Mouse (Mus musculus): ENCODE measurements around the gene Sipa1l3. TPM values are rescaled to one million over a fixed set of nuclear protein-coding genes. Genes with fewer than 3 reads are reported as not detected.

The Sipa1l3 gene
- polyA plus RNA-seq, 1 experiment, result 30.3 TPM

GRCm38 (mm10) chr7:29342489-29343092 lies 175.8 kb downstream of the Sipa1l3 start:
- Histone ChIP-seq H3K27me3 (ENCODE audit: control insufficient read depth, insufficient read depth, low read length) (no peaks in the 10 kb centered on the region), H3K27ac (ENCODE audit: insufficient read depth, low read length) (no peak overlapping the region), H3K36me3 (ENCODE audit: control insufficient read depth, insufficient read depth, low read length) (no peaks in the 10 kb centered on the region; the same call in 1 of the 2 replicates), H3K4me1 (ENCODE audit: control insufficient read depth, insufficient read depth, insufficient read length) (no peaks in the 10 kb centered on the region), H3K4me3 (ENCODE audit: extremely low read depth, insufficient read depth, insufficient read length) (no peak overlapping the region)
- no peak for DNase-seq (ENCODE audit: low read depth in 1 of 2, low spot score in 2 of 2)
- 63% methylated on average over 8 of the region's 8 CpGs for WGBS
- no peak for TF ChIP-seq POLR2A (IDR thresholded peaks at IDR 0.05; ENCODE audit: low read depth, low read length)
- TF ChIP-seq CTCF (IDR thresholded peaks at IDR 0.05; ENCODE audit: extremely low read depth, insufficient read depth, insufficient read length, insufficient replicate concordance), result no peak

DNA sequence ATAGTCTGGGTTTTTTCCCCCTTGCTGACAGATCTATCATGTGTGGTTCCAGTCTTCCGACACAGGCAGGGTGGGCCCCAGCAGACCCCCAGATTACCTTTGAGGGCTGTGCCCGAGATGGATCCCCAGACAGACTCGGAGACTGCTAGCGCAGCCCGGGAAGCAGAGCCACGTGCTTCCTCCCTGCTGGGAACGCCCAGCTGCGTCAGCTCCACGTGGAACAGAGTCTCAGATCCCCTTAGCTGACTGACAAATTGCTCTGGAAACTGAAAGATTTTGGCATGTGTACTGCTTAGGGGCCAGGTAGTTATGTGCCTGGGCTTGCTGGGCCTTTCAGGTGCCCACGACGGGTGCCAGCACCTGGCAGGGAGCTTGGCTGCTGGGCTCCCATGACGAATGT lies 176.7 kb downstream of the Sipa1l3 start:
- DNase-seq (ENCODE audit: low read depth in 1 of 2, low spot score in 2 of 2), result no peak
- H3K36me3 ChIP-seq (ENCODE audit: control insufficient read depth, insufficient read depth, low read length), result no peaks in the 10 kb centered on the region; the same call in 1 of the 2 replicates
- WGBS, result 85% methylated on average over 12 of the region's 12 CpGs
- no peaks in the 10 kb centered on the region for H3K4me1 ChIP-seq (ENCODE audit: control insufficient read depth, insufficient read depth, insufficient read length)
- no peaks in the 10 kb centered on the region for H3K27me3 ChIP-seq (ENCODE audit: control insufficient read depth, insufficient read depth, low read length)
- H3K4me3 ChIP-seq (ENCODE audit: extremely low read depth, insufficient read depth, insufficient read length), result no peak overlapping the region
- TF ChIP-seq POLR2A (IDR thresholded peaks at IDR 0.05; ENCODE audit: low read depth, low read length), result no peak
- TF ChIP-seq CTCF (IDR thresholded peaks at IDR 0.05; ENCODE audit: extremely low read depth, insufficient read depth, insufficient read length, insufficient replicate concordance), result no peak
- no peak overlapping the region for H3K27ac ChIP-seq (ENCODE audit: insufficient read depth, low read length)

- TF ChIP-seq CTCF (IDR thresholded peaks at IDR 0.05; ENCODE audit: extremely low read depth, insufficient read depth, insufficient read length, insufficient replicate concordance), result no peak
- TF ChIP-seq POLR2A (IDR thresholded peaks at IDR 0.05; ENCODE audit: low read depth, low read length), result no peak
- Histone ChIP-seq H3K4me1 (ENCODE audit: control insufficient read depth, insufficient read depth, insufficient read length) (no peaks in the 10 kb centered on the region), H3K36me3 (ENCODE audit: control insufficient read depth, insufficient read depth, low read length) (no peaks in the 10 kb centered on the region; the same call in 1 of the 2 replicates)
These were observed 177.6 kb downstream of the Sipa1l3 start for GRCm38 (mm10) chr7:29340838-29341237.

DNA sequence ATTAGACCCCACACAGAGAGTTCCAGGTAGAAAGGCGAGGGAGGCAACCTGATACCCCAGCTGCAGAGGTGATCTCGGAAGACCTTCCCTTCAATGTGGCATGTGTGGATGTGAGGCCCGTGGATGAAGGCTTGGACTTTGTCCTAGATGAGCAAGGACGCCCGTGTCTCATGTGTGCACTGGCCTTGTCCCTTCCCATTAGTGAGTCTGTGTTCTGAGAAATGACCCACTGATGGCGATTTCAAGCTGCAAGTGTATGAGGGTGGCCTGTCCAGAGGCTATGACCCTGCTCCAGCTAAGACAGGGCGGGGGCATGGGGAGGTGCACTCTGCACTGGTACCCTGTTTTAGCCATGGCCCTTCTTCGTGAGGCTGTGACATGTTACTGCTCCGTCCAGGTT lies 178.2 kb downstream of the Sipa1l3 start:
- Histone ChIP-seq H3K4me3 (ENCODE audit: extremely low read depth, insufficient read depth, insufficient read length) (no peak overlapping the region), H3K36me3 (ENCODE audit: control insufficient read depth, insufficient read depth, low read length) (no peaks in the 10 kb centered on the region; the same call in 1 of the 2 replicates), H3K27me3 (ENCODE audit: control insufficient read depth, insufficient read depth, low read length) (no peaks in the 10 kb centered on the region), H3K4me1 (ENCODE audit: control insufficient read depth, insufficient read depth, insufficient read length) (no peaks in the 10 kb centered on the region), H3K27ac (ENCODE audit: insufficient read depth, low read length) (no peak overlapping the region)
- TF ChIP-seq CTCF (IDR thresholded peaks at IDR 0.05; ENCODE audit: extremely low read depth, insufficient read depth, insufficient read length, insufficient replicate concordance) (no peak), POLR2A (IDR thresholded peaks at IDR 0.05; ENCODE audit: low read depth, low read length) (no peak)
- 90% methylated on average over 9 of the region's 9 CpGs for WGBS
- no peak for DNase-seq (ENCODE audit: low read depth in 1 of 2, low spot score in 2 of 2)

More at GRCm38 (mm10) chr7:29340838-29341237, 177.6 kb downstream of the Sipa1l3 start:
- H3K27ac ChIP-seq (ENCODE audit: insufficient read depth, low read length), result no peak overlapping the region
- H3K27me3 ChIP-seq (ENCODE audit: control insufficient read depth, insufficient read depth, low read length), result no peaks in the 10 kb centered on the region
- no peak overlapping the region for H3K4me3 ChIP-seq (ENCODE audit: extremely low read depth, insufficient read depth, insufficient read length)
- WGBS, result 88% methylated on average over 8 of the region's 8 CpGs
- DNase-seq (ENCODE audit: low read depth in 1 of 2, low spot score in 2 of 2), result no peak

DNA sequence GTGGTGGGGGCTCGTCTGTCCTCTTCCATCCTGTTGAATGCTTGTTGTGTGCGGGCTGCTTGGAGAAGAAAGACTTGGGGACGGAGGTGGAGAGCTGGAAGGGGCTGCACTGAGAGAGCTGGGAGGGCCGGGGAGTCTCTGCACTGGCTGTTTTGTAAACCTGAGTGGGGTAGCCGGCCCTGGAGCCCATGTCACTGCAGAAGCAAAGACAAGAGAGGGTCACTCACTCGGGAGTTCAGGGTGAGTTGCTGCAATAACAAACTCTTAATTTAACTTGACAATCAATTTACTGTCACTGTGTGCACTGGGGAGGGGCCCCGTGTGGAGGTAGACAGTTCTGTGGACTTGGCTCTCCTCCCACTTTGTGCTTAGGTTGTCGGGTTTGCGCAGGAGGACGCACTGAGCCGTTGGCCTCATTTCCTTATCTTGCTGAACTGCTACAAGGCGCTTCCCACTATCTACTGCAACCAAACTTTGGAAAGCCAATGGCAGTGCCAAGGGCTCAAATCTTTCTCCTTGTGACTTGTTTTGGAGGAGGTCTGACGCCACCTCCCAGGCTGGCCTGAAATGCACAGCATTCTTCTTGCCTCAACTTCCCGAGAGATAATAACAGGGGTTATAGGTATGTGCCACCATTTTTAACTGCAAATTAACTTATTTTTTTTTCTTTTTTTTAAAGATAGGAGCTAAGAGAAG lies 179.3 kb downstream of the Sipa1l3 start:
- no peak for DNase-seq (ENCODE audit: low read depth in 1 of 2, low spot score in 2 of 2)

DNA sequence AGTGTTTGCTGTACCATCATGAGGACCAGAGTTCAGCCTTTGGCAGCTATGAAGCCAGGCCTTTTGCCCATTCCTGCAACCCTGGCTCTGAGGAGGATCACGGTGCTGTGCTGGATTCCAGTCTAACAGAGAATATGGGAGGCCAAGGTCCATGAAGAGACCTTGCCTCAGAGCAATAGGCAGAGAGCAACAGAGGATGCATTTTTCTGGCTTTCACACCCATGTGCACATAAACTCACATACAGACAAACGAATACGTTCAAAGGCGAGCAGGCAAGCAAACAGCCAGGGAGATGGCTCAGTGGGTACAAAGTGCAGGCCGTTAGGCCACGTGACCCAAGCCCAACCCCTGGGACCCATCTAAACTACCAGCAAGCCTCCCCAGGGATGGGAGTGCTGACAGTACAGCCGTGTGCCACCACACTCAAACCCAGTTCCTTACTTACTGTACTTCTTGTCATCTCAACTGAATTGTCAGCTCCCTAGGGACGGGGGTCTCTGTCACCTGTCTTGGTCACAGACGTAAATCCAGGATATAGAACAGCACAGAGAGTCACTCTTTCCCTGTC lies 180.0 kb downstream of the Sipa1l3 start:
- Histone ChIP-seq H3K36me3 (ENCODE audit: control insufficient read depth, insufficient read depth, low read length) (no peaks in the 10 kb centered on the region; the same call in 1 of the 2 replicates), H3K27me3 (ENCODE audit: control insufficient read depth, insufficient read depth, low read length) (no peaks in the 10 kb centered on the region), H3K4me1 (ENCODE audit: control insufficient read depth, insufficient read depth, insufficient read length) (no peaks in the 10 kb centered on the region), H3K27ac (ENCODE audit: insufficient read depth, low read length) (no peak overlapping the region), H3K4me3 (ENCODE audit: extremely low read depth, insufficient read depth, insufficient read length) (no peak overlapping the region)
- TF ChIP-seq POLR2A (IDR thresholded peaks at IDR 0.05; ENCODE audit: low read depth, low read length), result no peak
- TF ChIP-seq CTCF (IDR thresholded peaks at IDR 0.05; ENCODE audit: extremely low read depth, insufficient read depth, insufficient read length, insufficient replicate concordance), result no peak
- WGBS, result 40% methylated on average over 9 of the region's 9 CpGs
- DNase-seq (ENCODE audit: low read depth in 1 of 2, low spot score in 2 of 2), result no peak

More for the DNA sequence above, 179.3 kb downstream of the Sipa1l3 start:
- WGBS, result 53% methylated on average over 14 of the region's 14 CpGs
- H3K27ac ChIP-seq (ENCODE audit: insufficient read depth, low read length), result no peak overlapping the region
- no peak overlapping the region for H3K4me3 ChIP-seq (ENCODE audit: extremely low read depth, insufficient read depth, insufficient read length)
- no peak for TF ChIP-seq CTCF (IDR thresholded peaks at IDR 0.05; ENCODE audit: extremely low read depth, insufficient read depth, insufficient read length, insufficient replicate concordance)
- TF ChIP-seq POLR2A (IDR thresholded peaks at IDR 0.05; ENCODE audit: low read depth, low read length), result no peak
- H3K4me1 ChIP-seq (ENCODE audit: control insufficient read depth, insufficient read depth, insufficient read length), result no peaks in the 10 kb centered on the region
- no peaks in the 10 kb centered on the region; the same call in 1 of the 2 replicates for H3K36me3 ChIP-seq (ENCODE audit: control insufficient read depth, insufficient read depth, low read length)
- H3K27me3 ChIP-seq (ENCODE audit: control insufficient read depth, insufficient read depth, low read length), result no peaks in the 10 kb centered on the region

All from spleen, adult 2 months (tissue).